Mouse (Mus musculus) G1E (cell line): ENCODE measurements around the gene Cdrt4. TPM values are rescaled to one million over a fixed set of nuclear protein-coding genes. Genes with fewer than 3 reads are reported as not detected.

Experiments used
- ATAC-seq: 2 replicates; pipeline ENCODE4 v1.8.0; 2016; ENCODE audit warnings: mild to moderate bottlenecking; ENCODE audit not compliant: insufficient number of reproducible peaks, poor library complexity, low FRiP score, severe bottlenecking; ENCODE audit errors: extremely low read depth
- DNase-seq: peaks from one replicate; pipeline ENCODE4 v3.0.0; 2012; ENCODE audit warnings: low spot score
- H3K27me3 ChIP-seq: 2 replicates; pipeline ENCODE4 v1.6.1; 2012; ENCODE audit warnings: mild to moderate bottlenecking, low read length, inconsistent platforms; ENCODE audit not compliant: insufficient read depth
- H3K36me3 ChIP-seq: replicated peaks from 2 replicates; pipeline ENCODE3; 2012; ENCODE audit warnings: mild to moderate bottlenecking, inconsistent platforms
- H3K4me1 ChIP-seq: 2 replicates; pipeline ENCODE4 v1.6.1; 2012; ENCODE audit warnings: low read depth, low read length, inconsistent platforms, mixed read lengths; ENCODE audit not compliant: insufficient read depth
- H3K4me3 ChIP-seq: 2 replicates; pipeline ENCODE4 v1.5.1; 2012; ENCODE audit warnings: low read depth, mild to moderate bottlenecking, inconsistent platforms, low read length, moderate library complexity, mixed read lengths
- H3K9me3 ChIP-seq: replicated peaks from 2 replicates; pipeline ENCODE4 v1.6.1; 2012; ENCODE audit warnings: inconsistent platforms
- CTCF ChIP-seq: IDR thresholded peaks from 2 replicates; pipeline ENCODE4 v1.5.1; 2012; ENCODE audit warnings: low read depth, low read length, inconsistent platforms, mixed read lengths
- GATA1 ChIP-seq: IDR thresholded peaks from 2 replicates; pipeline ENCODE4 v1.6.1; 2012; ENCODE audit warnings: borderline replicate concordance, low read length, inconsistent platforms, mixed read lengths
- GATA2 ChIP-seq: IDR thresholded peaks from 2 replicates; pipeline ENCODE4 v1.6.1; 2012; ENCODE audit warnings: low read depth, low read length, inconsistent platforms, borderline replicate concordance
- POLR2AphosphoS5 ChIP-seq: IDR thresholded peaks from 2 replicates; pipeline ENCODE4 v1.6.1; 2012; ENCODE audit warnings: low read depth, low read length, inconsistent platforms; ENCODE audit not compliant: insufficient replicate concordance
- TAL1 ChIP-seq: conservative IDR thresholded peaks from 2 replicates; pipeline ENCODE4 v1.6.1; 2012; ENCODE audit warnings: low read depth, low read length, inconsistent platforms, mixed read lengths
- polyA plus RNA-seq: library from polyadenylated mRNA; stranded (reverse); fragments of >175 nt; gene quantifications from 2 replicates; pipeline ENCODE4 v1.2.3, GENCODE M21; 2012
- total RNA-seq, 2 experiments: library from RNA; stranded (forward) in 1 of 2; stranded (reverse) in 1 of 2; fragments of 200-1000 nt in 1 of 2; fragments of >200 nt in 1 of 2; fragmentation: Nextera tagmentation in 1 of 2; gene quantifications; 2 replicates each; pipeline ENCODE4 v1.2.3; 2014 to 2017

The Cdrt4 gene
- total and polyA plus RNA-seq, 3 experiments: 0.27 TPM; not detected in 2

DNA sequence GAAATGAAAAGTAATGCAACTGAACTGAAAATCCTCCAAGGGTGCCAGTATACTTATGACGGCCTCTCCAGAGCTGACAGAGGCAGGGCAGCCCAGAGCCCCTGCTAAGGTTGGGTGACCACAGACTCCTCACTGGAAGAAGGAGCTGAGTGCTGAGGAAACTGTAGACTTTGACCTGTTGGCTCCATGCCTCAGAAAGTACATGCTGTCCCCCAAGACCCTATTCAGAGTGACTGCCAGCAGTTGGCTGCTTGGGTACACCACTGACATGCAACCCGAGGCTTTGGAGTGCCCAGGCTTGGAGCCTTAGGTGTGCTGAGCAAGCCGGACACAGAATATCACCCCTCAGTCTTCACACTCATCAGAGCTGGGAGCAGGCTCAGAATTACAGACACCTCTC is 57.0 kb downstream of the Cdrt4 start:
- DNase-seq (no peak), ATAC-seq (no peak)
- Histone ChIP-seq H3K27me3 (no peaks in the 10 kb centered on the region), H3K4me3 (no peak overlapping the region), H3K36me3 (no peaks in the 10 kb centered on the region), H3K4me1 (no peaks in the 10 kb centered on the region), H3K9me3 (0 out of 2 replicates have a peak, but pooled peaks cover 2% of the 10 kb centered on the region)
- no peak for TF ChIP-seq GATA2
- no peak for TF ChIP-seq CTCF
- TF ChIP-seq TAL1: no peak
- no peak for TF ChIP-seq POLR2AphosphoS5
- no peak for TF ChIP-seq GATA1

DNA sequence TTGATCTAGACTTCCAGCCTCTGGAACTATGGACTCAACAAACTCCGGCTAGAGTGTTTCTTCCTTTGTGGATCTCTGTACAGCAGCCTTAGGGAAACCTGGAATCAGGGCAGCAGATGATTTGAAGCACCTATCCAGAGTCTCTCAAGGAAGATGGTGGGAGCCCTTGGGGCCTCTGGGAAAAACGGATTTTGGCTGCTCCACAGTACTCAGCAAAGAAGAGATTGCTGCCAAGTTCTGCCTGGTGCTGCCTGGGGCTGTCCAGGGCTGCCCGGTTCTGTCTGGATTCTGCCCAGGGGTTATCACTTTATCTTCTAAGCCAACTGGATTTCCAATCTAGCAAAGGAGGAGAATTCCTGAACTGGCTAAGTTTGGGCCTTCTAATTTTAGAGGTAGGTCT is 58.8 kb downstream of the Cdrt4 start:
- TF ChIP-seq TAL1 (no peak), GATA1 (no peak), POLR2AphosphoS5 (no peak), CTCF (no peak), GATA2 (no peak)

DNA sequence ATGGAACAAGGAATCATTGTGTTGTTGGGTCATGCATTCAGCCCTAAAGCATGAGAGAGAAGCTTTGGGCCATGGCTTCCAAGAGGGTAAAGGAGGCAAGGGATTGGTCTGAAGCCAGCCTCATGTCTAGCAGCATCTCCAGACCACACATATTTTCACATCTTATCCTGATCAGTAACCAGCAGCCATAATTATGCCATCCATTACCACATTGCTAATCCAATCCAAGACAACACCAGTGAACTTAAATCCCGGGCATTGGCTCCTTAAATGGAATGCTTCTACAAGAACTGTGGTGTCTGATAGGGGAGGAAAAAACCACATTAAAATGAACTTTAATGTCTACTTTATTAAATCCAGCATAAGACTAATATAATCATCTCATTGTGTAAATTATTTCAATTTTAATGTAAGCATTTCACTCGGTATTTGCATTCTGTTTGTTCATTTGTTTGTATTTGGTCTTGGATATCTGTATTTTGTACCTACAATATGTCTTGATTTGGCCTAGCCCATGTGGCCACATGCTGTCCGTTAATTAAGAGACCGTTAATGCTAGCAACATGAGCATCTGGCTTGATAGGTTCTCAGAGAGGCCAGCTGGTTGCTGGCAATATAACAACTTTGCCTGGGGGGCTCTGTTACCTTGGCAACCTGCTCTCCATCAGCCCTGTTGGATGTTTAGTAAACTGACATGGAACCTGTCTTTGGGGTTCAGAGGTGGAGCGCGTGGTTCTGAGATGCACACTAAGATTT is 66.5 kb downstream of the Cdrt4 start:
- DNase-seq: no peak

More for the DNA sequence above, 58.8 kb downstream of the Cdrt4 start:
- no peak overlapping the region for H3K4me3 ChIP-seq
- DNase-seq (no peak), ATAC-seq (no peak)
- H3K27me3 ChIP-seq: no peaks in the 10 kb centered on the region
- H3K9me3 ChIP-seq: no peaks in the 10 kb centered on the region
- H3K36me3 ChIP-seq: no peaks in the 10 kb centered on the region
- no peaks in the 10 kb centered on the region for H3K4me1 ChIP-seq

DNA sequence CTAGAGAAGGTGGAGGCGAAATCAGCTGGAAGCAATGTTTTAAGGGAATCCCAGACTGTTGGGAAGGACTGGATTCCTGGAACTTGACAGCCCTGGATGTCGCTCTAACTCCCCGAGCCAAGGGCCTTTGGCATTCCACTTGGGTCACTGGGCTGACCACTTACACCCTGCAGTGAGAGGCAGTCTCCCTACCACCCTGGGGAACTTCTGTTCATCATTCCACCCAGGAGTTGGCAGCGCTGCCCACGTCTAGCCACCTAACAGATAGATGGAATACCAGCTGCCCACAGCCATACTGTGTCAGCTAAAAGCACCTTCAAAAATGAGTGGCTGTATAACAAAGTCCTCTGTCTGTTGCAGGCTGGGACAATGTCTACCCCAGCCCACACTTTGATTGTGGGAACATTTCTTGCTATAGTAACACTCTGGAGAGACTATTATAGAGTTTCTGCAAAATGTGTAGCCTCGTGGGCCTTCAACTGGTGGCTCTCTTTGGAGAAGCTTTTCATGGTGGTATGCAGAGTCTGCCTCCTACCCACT is 67.2 kb downstream of the Cdrt4 start:
- TF ChIP-seq GATA2 (no peak), TAL1 (no peak), GATA1 (no peak), POLR2AphosphoS5 (no peak), CTCF (no peak)
- no peaks in the 10 kb centered on the region for H3K27me3 ChIP-seq
- no peaks in the 10 kb centered on the region for H3K4me1 ChIP-seq
- no peaks in the 10 kb centered on the region for H3K36me3 ChIP-seq
- no peak for ATAC-seq
- H3K4me3 ChIP-seq: no peak overlapping the region
- H3K9me3 ChIP-seq: no peaks in the 10 kb centered on the region
- no peak for DNase-seq

More for the DNA sequence above, 66.5 kb downstream of the Cdrt4 start:
- no peak for ATAC-seq
- Histone ChIP-seq H3K9me3 (no peaks in the 10 kb centered on the region), H3K4me1 (no peaks in the 10 kb centered on the region), H3K36me3 (no peaks in the 10 kb centered on the region), H3K4me3 (no peak overlapping the region), H3K27me3 (no peaks in the 10 kb centered on the region)
- no peak for TF ChIP-seq CTCF
- TF ChIP-seq GATA1: no peak
- no peak for TF ChIP-seq POLR2AphosphoS5

DNA sequence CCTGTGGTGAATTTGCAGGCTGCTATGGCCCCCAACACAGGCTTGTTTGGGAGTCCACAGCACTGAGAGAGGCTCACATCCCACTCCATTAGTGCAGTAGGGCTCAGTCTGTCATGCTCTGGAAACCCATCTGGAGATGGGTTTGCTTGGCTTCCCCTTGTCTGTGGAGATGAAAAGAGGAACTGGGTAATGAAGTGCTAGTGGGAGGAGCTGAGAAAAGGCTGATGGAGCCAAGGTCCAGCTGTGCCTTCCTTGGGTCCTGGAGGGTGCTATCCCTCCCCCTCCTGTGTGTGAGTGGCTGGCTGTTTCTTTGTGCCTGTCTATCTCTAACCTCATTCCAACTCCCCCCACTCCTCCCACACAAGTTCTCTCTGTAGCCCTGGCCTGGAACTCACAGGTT is 69.6 kb downstream of the Cdrt4 start:
- DNase-seq (no peak), ATAC-seq (no peak; the same call in 1 of the 2 replicates)
- H3K4me1 ChIP-seq: no peaks in the 10 kb centered on the region

DNA sequence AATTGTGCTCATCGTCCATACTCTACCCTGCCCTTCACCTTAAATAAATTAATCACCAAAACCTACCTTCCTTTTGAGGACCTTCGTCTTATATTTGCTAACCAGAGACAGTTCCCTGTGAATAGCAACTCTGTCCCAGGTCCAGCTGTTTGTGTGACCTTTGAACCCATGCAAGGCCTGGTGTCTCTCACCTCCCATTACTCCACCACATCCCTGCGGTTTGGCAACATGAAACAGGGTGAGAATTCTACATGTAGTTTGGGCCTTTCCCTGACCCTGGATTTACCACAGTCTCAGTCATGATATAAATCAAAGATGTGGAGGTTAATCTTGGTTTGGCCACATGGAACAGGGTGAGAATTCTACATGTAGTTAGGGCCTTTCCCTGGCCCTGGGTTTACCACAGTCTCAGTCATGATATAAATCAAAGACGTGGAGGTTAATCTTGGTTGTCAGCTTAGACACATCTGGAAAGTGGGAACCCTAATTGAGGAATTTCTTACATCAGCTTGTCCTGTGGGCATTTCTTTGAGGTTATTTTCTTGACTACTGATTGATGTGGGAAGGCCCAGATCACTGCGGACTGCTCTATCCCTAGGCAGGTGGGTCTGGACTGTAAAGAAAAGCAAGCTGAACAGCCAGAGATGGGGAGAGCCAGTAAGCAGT is 70.3 kb downstream of the Cdrt4 start:
- Histone ChIP-seq H3K4me1 (no peaks in the 10 kb centered on the region), H3K27me3 (no peaks in the 10 kb centered on the region), H3K4me3 (no peak overlapping the region), H3K36me3 (no peaks in the 10 kb centered on the region), H3K9me3 (no peaks in the 10 kb centered on the region)
- DNase-seq (no peak), ATAC-seq (no peak)
- TF ChIP-seq TAL1: no peak
- no peak for TF ChIP-seq POLR2AphosphoS5
- no peak for TF ChIP-seq GATA1
- no peak for TF ChIP-seq CTCF
- no peak for TF ChIP-seq GATA2

More for the DNA sequence above, 69.6 kb downstream of the Cdrt4 start:
- Histone ChIP-seq H3K36me3 (no peaks in the 10 kb centered on the region), H3K27me3 (no peaks in the 10 kb centered on the region), H3K9me3 (no peaks in the 10 kb centered on the region), H3K4me3 (no peak overlapping the region)
- TF ChIP-seq TAL1 (no peak), CTCF (no peak), GATA1 (no peak), GATA2 (no peak), POLR2AphosphoS5 (no peak)
